Mouse (Mus musculus) gastrocnemius, postnatal 10 days (tissue): ENCODE measurements around the gene Pold1. TPM values are rescaled to one million over a fixed set of nuclear protein-coding genes. Genes with fewer than 3 reads are reported as not detected.

Experiments used
- DNase-seq: peaks from one replicate; pipeline ENCODE4 v3.0.0; 2021; ENCODE audit warnings: mixed read lengths
- microRNA-seq, 2 experiments: library from miRNA; unstranded; fragments of <30 nt; microRNA quantifications; one replicate each; pipeline ENCODE4 v1.2.0; 2021
- total RNA-seq, 2 experiments: library from RNA; stranded (reverse); gene quantifications; 2 replicates each; pipeline ENCODE4 v1.2.3; 2021

The Pold1 gene
- total RNA-seq, 2 experiments from 2014 or later = 8.1 to 14.7 TPM

DNA sequence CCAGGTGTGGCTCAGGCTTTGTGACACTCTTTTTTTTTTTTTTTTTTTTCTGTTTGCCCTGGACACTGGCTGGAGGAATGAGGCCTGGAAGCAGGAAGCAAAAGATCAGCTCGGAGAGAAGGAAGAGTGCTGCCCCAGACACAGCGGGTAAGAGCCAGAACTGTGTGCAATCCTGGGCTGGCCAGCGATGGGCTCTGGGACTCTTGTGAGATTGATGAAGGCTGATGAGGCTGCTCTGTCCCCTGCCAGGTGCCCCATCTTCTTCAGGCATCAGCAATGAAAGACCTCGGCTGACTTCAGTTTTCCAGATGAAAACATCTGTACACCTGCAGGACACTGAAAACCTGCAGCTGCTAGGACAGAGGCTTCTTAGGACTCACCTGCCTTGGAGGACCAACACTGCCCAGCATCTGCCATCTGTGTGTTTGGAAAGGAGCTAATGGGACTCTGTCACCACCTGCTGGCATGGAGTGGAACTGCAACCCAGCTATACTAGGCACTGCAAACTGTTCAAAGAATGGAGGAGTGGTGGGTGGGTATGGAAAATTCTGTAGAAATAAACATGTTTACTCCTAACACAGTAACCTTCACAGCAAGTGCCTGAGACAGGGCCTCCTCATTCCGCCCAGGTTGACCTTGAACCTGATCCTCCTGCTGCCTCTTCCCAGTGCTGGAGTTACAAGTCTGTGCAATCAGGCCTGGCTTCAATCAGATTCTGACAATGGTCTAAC is 63.6 kb downstream of the Pold1 start:
- DNase-seq = peak; percentile 76

DNA sequence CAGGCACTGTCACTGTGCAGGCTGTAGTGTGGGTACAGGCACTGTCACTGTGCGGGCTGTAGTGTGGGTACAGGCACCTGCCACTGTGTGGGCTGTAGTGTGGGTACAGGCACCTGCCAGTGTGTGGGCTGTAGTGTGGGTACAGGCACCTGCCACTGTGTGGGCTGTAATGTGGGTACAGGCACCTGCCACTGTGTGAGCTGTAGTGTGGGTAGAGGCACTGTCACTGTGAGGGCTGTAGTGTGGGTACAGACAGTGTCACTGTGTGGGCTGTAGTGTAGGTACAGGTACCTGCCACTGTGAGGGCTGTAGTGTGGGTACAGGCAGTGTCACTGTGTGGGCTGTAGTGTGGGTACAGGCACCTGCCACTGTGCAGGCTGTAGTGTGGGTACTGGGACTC is 64.5 kb downstream of the Pold1 start:
- DNase-seq = no peak

GRCm38 (mm10) chr7:44482836-44483435 is 65.7 kb downstream of the Pold1 start:
- no peak for DNase-seq

Small RNA genes within 50 kb of the gene (microRNA-seq; reads per million reads assigned to microRNA genes)
- gene Mir7053 = 0 to 0.25 reads per million in 2 experiments

Other genes with a start within 250 kb of the Pold1 start
- gene Clec11a, start 241.9 kb downstream of the Pold1 start, total RNA-seq = 1 to 10 TPM; 5.0 to 6.8 TPM
- 1 to 10 TPM; 2.0 to 2.7 TPM for gene Shank1, start 238.6 kb downstream of the Pold1 start, total RNA-seq
- gene Syt3, start 164.7 kb downstream of the Pold1 start, total RNA-seq = under 1 TPM; 0.38 to 0.41 TPM
- not detected for gene 1700008O03Rik, start 163.0 kb downstream of the Pold1 start, total RNA-seq
- gene Lrrc4b, start 119.8 kb downstream of the Pold1 start, total RNA-seq = 1 to 10 TPM; 1.9 to 2.5 TPM
- gene Aspdh, start 83.5 kb downstream of the Pold1 start, total RNA-seq = not detected
- 10 to 100 TPM; 61.5 to 68.3 TPM for gene Josd2, start 80.9 kb downstream of the Pold1 start, total RNA-seq
- 10 to 100 TPM; 50.8 to 52.6 TPM for gene Emc10, start 52.3 kb downstream of the Pold1 start, total RNA-seq
- 1 to 10 TPM; 4.3 to 5.7 TPM for gene Fam71e1, start 52.3 kb downstream of the Pold1 start, total RNA-seq
- gene Mybpc2, start 24.2 kb downstream of the Pold1 start, total RNA-seq = 1,000 to 10,000 TPM; 2,219 to 2,666 TPM
- 1 to 10 TPM in 1 of 2 experiments, not detected in 1; 1.2 TPM for gene Spib, start 16.8 kb downstream of the Pold1 start, total RNA-seq
- gene Nr1h2, start 5.1 kb upstream of the Pold1 start, total RNA-seq = 10 to 100 TPM; 27.4 to 35.4 TPM
- gene Napsa, start 23.5 kb upstream of the Pold1 start, total RNA-seq = under 1 TPM in 1 of 2 experiments, not detected in 1; 0.99 TPM
- 1 to 10 TPM; 1.4 to 1.6 TPM for gene Kcnc3, start 41.8 kb upstream of the Pold1 start, total RNA-seq
- 10 to 100 TPM; 21.4 to 23.3 TPM for gene Myh14, start 122.0 kb upstream of the Pold1 start, total RNA-seq
- gene Izumo2, start 159.9 kb upstream of the Pold1 start, total RNA-seq = not detected
- 10 to 100 TPM; 16.7 to 18.5 TPM for gene Vrk3, start 199.6 kb upstream of the Pold1 start, total RNA-seq
- under 1 TPM in 1 of 2 experiments, not detected in 1; 0.29 TPM for gene Zfp473, start 202.2 kb upstream of the Pold1 start, total RNA-seq